Mouse (Mus musculus) cerebellum, adult 18-20 months (tissue): ENCODE data around the gene Fbxo42.

ENCODE experiments used
- DNase-seq, 2 experiments: peaks; one replicate each; pipeline ENCODE4 v3.0.0; 2021

Fbxo42 gene

DNA sequence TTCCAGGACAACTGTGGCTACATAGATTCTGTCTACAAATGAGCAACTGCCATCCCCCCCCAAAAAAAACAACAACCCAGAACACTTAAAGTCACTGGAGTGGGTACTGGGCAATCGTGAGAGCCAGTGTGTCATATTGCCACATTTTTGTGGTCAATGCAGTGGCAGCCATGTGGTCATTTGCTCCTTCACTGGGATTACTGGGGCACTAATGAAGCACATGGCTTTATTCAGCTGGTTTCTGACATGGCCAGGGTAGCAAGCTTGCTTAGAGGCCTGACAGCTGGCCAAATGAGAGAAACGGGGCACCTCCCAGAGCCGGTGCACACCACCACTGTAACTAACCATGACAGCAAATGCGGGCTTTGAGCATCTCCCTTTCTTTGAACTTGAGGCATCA is 30.8 kb downstream of the Fbxo42 start:
- DNase-seq, result no peak

GRCm38 (mm10) chr4:141180831-141181230 is 33.1 kb downstream of the Fbxo42 start:
- no peak for DNase-seq

GRCm38 (mm10) chr4:141181981-141182380 is 34.3 kb downstream of the Fbxo42 start:
- no peak for DNase-seq

GRCm38 (mm10) chr4:141183932-141184331 is 36.2 kb downstream of the Fbxo42 start:
- no peak for DNase-seq

DNA sequence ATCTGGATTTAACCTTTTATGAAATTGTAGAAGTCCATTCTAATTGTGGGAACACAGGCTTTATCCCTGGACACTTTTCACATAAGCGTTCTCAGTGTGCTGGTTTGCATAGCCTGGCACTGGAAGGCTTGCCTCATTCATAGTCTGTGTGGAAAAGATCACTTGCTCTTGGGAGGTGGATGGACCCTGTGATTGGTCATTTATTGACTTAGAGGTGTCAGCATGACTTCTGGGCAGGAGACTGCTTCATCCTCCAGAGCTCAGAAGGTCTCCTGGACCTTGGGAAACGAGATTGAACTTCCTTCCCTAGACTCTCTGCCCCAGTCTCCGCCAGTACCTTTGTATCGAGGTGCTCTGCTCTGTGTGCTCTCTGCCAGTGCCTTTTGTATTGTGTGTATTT is 36.7 kb downstream of the Fbxo42 start:
- DNase-seq, result no peak

DNA sequence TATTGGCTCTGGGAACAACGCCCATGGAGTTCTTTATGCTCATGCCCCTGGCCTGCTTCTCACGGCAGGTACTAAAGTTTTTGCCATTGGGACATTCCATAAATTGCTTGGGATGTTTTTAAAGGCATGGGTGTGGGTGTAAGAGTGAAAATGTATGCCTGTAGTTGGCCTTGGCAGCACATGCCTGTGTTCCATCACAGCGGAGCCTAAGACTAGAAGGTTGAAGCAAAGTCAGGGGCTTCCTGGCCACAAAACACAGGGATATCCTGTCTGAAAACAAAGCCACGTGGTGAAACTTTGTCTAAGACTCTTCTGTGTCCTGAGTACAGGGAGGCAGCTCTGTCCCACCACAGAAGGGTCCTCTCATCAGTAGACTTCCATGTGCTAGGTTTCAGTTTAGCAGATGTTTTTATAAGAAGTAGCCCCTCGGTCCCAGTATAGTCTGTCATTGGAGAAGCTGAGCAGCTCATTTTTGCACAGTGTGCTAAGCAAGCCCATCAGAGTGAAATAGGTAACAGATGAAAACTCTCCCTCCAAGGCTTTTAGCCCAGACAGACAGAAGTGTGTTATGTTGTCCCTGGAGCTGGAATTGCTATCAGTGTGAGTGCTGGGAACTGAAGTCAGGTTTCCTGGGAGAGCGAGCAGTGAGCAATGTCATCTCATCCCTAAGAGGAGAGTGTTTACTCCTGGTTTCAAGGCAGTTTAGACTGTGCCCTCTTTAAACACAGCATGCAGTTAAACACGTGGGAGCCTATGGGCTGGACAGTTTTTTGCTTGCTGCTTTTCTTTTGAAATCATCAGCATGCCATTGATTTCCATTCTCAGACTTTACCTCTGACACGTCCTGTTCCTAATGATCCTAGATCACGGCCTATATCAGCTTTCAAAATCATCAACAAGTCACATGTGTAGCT is 39.5 kb downstream of the Fbxo42 start:
- no peak for DNase-seq

DNA sequence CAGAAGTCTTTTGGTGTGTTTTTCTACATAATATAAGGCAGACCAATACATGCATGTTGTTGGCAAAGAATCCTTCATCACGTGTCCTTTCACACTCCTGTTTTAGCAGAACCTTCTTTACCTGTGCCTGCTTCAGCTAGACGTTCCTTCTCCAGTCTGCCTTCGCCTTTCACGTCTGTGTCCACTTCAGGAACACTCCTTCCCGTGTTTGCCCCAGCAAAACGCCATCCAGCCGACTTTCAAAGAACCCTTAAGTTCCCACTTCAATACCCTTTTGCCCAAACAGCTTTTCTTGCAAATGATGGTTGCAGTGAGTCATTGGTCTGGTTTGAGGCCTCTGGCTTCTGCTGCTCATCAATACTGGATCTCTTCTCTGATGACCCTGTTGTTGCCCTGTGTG is 43.6 kb downstream of the Fbxo42 start:
- no peak for DNase-seq

GRCm38 (mm10) chr4:141194553-141194952 is 46.8 kb downstream of the Fbxo42 start:
- no peak for DNase-seq

DNA sequence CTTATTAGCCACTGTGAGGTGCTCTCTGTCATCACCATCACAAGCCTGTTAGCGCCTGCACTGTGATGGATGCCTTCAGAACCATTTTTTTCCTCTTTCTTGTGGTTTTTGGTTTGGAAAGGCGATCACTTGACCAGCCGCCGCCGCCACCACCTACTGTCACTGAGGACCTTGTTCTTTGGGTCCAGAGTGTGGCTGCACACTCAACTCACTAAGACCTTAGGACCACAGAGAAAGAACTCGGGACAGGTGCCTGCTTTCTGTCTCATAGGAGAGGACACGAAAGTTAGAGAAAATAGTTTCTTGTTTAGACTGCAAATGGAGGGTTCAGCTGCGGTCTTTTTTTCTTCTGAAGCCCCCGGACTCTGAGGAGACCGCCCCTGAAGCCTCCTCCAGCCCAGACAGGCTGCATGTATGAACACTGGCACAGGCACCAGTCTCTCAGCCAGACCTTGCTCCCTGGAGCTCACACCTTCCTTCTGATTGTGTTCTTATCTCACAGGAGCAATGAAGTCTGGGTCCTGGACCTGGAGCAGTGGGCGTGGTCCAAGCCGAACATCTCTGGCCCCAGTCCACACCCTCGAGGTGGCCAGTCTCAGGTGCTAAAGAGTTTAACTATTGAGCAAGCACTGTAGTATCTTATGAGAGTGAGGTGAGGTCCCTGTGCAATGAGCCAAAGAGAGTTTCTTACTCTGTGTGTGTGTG is 49.4 kb downstream of the Fbxo42 start:
- no peak for DNase-seq

- DNase-seq, result no peak
Observed at GRCm38 (mm10) chr4:141197686-141198035, 49.9 kb downstream of the Fbxo42 start.

DNA sequence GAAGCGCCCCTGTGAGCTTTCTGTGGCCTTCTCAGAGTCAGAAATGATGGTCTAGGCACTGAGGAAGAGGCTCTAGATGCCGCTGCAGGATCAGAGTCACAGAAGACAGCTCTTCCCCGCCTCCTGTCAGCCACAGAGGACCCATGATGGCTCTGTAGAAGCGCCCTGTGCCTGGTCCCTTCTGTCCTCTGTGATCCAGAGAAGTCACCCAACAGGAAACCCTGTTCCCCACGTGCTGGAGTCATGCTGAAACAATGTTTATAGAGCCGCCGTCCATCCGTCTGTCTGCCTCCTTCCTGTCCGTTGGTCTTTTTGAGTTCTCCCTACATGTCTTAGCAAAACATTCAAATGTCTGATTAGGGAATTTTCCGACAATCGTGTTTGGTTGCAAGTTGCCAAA is 53.2 kb downstream of the Fbxo42 start:
- no peak for DNase-seq

DNA sequence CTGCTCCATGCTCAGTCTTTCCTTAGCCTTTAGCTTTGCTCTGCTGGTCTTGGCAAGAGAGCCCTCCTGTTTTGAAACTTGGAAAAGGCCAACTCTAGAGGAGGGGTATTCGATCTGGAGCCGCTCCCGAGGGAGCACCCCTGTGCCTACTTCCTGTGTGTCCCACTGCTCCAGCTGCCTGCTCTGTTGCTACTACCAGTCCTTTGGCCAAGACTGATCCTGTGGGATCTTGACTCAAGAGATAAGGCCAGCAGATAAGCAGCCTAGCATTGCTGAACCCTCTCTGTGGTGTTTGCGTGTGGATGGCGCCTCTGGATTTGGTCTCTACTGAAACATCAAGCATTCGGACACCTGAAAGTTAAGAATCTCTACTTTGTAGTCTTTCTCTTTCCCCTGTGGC is 54.5 kb downstream of the Fbxo42 start:
- no peak for DNase-seq

GRCm38 (mm10) chr4:141204580-141205061 is 56.9 kb downstream of the Fbxo42 start:
- no peak for DNase-seq

GRCm38 (mm10) chr4:141207081-141207480 is 59.4 kb downstream of the Fbxo42 start:
- DNase-seq, result no peak

DNA sequence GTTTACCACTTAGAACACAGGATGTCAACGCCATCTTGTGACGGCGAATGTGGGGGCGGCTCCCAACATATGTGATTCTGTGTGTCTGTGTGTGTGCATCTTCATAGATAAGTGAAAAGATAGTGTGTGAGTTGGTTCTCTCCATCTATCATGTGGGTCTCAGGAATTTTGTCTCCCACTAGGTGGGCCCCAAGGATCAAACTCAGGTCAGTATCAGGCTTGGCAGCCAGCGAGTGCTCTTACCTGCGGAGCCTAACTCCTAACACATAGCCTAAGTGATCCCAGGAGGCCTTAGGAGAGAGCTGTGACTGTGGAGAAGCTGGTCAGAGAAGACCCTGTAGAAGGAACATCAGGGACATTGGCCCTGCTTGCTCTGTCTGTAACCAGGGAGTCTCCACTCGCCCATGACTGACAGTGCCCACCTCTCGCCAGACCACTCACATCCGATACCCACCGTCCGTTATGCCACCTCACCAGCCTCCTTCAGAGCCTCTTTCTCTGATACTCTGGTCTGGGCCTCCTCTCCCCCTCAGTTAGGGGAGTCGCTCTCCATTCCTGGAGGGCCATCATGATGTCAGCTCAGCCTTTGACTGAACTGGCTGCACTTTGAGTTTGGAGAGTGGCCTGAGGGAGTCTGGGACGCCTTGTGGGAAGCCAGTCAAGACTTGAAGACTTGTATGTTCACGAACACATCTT is 63.0 kb downstream of the Fbxo42 start:
- DNase-seq, result peak in 1 of 2 experiments; percentile 36

GRCm38 (mm10) chr4:141211646-141212045 is 63.9 kb downstream of the Fbxo42 start:
- no peak for DNase-seq

DNA sequence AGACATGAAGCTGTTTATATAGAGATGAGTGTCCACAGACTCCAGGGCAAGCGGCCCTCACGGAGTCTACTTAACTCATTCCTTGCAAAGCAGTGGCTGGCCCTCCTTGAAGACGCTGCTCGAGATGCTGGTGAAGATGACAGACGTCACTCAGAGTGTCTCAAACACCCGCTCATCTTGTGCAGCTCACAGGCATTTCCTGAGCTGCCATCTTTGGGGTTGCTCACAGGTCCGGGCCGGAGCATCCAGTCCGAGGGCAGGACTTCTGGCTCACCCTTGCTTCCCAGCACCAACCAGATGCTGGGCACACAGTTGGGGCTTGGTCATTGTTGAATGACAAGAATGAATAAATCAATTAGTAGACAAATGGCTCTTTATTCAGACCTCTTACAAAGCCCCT is 65.2 kb downstream of the Fbxo42 start:
- no peak for DNase-seq

GRCm38 (mm10) chr4:141213342-141213741 is 65.6 kb downstream of the Fbxo42 start:
- DNase-seq, result no peak

DNA sequence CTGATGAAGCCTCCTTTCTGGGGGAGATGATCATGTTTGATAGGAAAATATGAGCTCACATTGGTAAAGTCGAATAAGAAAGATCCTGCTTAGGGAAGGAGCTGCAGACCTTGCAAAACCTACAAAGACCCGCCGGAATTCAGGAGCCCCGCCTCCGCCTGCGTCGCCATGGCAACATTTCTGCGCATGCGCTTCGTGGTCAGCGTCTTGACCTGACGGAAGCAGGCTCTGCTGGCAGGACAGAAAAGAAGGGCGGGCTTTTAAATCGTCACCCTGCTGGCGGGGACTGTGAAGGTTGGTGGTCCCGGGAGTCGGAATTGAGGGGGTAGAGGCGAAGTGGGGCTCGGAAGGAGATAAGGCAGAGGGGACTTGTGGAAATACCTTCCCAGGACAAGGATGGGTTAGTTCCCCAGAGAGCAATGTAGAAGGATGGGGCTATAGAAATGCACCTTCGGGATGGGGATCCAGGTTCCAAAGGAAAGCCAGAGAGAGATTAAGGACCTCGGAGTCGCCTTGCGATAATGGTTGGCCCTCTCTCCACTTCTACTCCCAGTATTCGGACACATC is 66.1 kb downstream of the Fbxo42 start, which contains the start of gene Rsg1:
Gene Rsg1, plus strand, starts transcription at position 187 of the 567 bp plus-strand sequence.
- peak; percentile 93 to 96 for DNase-seq

DNA sequence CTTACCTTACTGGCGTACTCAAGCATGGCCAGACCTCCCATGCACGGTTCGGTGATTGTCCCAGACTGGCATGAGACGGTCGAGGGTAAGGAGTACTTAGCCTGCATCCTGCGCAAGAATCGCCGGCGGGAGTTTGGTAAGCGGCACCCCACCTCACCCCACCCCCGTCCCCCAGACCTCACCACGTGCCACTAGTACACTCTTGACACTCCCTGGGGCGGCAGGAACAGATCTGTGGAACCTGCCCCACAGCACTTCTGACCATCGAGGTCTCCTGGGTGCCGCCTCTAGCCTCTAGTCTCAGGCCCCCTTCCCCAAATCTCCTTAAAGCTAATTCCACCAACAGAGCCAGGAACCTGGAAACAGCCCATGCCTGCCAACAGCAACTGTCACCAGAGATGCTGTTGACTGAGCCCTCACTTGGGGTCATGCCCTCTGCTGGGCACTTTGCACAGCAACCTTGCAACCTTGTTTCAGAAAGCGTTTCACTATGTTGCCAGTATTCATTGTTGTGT is 66.7 kb downstream of the Fbxo42 start:
- peak; percentile 43 to 50 for DNase-seq

DNA sequence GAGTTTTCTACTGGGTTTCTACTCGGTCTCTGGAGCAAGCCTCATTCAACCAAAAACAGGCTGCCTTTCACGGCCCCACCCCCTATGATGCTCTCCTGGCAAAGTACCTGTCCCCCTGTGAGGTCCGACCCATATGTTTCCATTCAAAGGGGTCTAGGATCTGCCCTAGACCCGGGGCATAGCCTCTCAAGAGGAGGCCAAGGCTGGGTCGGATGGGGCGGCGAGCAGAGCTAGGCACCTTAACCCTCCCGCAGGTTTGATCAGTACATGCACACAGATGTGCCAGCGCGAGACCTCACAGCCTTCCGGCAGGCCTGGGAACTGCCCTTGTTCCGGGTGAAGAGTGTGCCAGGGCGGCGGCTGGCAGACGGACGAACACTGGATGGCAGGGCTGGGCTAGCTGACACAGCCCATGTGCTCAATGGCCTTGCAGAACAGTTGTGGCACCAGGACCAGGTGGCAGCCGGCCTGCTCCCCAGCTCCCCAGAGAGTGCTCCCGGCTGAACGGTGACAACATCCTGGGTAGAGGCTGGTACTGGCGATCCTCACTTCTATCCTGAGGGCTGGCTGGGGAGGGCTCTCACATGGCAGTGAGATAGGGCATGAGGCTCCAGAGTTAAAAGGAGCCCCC is 72.0 kb downstream of the Fbxo42 start:
- DNase-seq, result no peak

GRCm38 (mm10) chr4:141221848-141222247 is 74.1 kb downstream of the Fbxo42 start:
- no peak for DNase-seq
